Mouse (Mus musculus) right cerebral cortex, postnatal 36 days (tissue): ENCODE measurements around the gene D630045J12Rik.

Source experiments
- DNase-seq, 2 experiments: peaks; one replicate each; pipeline ENCODE4 v3.0.0; 2022; ENCODE audit warnings: low spot score in 2 of 2, mixed read lengths in 1 of 2

D630045J12Rik gene

DNA sequence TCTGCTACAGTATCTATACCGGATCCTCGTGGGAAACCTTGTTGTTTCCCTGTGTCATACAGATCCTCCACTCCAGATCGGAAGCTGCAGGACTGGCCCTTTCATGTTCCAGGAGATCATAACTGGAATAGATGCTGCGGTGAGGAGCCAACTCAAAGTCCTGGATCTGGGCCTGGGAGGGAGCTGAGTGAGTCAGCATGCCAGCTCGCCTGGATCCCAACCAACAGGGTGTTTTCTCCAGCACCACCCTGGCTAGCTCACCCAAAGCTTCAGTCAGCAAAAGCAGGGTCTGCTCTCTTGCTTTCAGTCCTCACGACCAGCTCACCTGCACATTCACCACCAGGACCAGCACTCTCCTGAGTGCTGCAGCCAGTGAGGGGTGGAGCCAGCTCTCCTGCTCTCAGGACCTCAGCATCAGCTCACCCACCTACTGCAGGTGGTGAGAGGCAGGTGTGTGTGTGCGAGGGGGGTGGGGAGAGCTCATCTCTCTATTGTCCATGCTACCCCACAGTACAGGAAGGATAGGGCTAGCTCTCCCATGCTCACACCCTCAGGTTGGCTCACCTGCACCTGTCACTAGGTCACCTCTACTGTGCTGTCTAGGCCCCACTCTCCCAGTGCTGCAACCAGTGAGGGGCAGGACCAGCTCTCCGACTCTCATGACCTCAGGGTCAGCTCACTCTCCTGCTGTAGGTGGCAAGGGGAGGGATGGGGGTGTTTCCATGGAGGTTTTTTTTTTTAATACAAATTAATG lies 118.8 kb downstream of the D630045J12Rik start:
- peak; percentile 64 to 65 for DNase-seq

DNA sequence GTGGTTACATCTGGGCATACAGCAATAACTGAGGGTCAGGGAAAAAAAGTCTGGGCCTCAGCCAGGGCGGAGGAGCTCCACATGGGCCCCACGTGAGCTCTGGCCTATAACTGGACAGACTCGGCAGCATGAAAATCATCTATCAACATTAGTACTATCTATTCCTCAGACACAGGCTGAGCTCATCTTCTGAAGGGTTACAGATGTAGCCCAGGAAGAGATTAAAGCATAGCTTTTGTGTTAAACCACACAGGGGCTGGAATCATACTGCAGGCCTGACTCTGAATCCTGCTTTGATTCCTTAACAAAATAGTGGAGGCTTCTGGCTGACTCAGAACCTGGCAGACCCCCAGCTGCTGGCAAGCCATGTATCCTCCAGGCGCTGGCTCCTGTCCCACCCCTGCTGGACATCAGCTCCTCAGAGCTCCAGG lies 122.0 kb downstream of the D630045J12Rik start:
- no peak for DNase-seq

DNA sequence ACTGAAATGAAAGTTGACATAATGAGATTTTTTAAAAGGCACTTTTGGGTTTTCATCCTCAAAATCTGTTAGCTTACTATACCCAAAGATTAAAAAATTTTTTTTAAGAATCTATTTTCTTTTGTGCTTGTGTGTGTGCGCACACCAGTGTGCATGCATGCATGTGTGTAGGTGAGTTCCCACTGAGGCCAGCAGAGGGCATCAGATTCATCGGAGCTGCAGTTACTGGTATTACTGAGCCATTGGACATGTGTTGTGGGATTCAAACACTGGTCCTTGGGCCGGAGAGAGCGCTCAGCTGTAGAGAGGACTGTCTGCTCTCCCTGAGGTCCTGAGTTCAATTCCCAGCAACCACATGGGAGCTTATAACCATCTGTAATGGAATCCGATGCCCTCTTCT lies 123.9 kb downstream of the D630045J12Rik start:
- DNase-seq, result no peak

DNA sequence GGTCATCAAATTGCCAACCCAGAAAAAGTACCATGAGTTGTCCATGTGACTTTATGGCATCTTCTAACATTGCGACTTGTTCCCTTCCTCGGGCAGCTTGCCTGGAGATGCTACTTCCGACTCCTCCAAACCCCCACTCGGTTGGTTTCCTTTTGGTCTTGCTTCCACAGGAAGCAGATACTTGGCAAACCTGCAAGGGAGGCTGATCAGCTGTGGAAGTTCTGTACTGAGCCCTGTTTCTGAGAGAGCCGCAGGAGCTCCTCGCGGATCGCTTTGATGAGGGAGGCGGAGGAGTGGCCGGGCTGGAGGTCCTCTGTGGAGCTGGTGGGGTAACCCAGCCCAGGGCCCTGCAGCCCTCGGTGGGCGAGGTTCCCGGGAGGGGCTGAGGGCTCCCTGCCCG lies 125.7 kb downstream of the D630045J12Rik start:
- no peak for DNase-seq

DNA sequence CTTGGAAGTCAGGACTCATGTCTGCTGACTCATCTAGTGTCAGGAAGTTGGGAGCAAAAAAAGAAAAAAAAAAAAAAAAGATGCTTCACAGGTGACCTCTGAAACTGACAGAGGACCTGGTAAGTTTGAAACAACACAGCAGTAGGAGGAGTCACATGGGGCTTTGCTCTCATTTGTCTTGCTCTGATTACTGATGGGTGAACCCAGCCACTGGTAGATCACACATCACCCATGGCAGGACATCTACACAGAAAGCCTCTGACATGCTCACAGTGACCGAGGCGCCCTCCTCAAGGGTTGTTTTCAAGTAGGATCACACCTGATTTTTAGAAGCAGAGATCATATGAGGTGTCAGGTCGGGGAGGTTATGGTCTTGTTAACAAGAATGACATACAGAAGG lies 128.3 kb downstream of the D630045J12Rik start:
- DNase-seq, result no peak

DNA sequence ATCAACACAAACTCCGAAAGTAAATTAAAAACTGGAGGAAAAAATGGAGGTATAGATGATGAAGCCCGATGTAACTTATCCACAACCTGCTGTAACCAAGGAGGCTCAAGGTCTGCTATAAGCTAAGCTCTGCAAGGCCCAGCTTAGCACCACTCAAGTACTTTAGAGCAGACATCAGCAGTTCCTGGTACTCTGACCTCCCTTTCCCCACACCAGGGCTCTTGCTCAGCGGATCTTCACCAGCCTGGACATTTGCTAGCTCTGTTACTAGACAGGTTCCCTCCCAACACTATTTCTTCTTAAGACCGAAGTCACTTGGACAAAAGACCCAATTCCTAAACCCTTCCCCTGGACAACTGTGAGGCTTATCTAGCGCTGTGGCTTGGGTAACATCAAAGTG lies 128.9 kb downstream of the D630045J12Rik start:
- no peak for DNase-seq

DNA sequence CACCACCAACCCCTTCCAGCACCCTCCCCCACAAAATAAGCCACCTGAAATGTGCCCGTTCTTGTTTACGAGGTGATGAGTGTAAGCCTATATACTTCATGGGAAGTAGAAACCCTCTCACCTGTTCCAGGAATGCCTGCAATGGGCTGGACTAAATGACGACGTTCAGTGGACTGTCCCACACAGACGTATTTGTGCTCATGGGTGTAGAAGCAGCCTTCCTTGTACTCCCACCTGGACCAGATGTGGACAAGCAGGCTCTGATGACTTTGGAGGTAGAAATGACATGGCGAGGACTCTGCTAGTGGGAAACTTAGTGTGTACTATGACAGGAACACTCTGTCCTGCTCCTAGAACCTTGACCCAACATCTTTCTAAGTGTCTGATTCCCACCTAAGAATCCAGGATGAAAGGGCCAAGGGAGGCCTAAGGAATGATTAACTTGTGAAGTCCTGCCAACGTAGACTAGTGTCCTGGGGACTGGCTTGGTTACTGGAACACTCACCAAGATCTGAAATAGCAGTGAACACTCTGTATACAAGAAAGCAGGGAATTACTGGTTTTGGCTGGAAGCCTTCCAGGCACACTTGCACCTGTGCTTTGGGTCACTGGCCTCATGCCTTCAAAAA lies 129.5 kb downstream of the D630045J12Rik start, which contains the start of gene Atp6v0a4:
TSS of gene Atp6v0a4 (minus strand) at position 380 of the 629 bp plus-strand sequence.
- no peak for DNase-seq

DNA sequence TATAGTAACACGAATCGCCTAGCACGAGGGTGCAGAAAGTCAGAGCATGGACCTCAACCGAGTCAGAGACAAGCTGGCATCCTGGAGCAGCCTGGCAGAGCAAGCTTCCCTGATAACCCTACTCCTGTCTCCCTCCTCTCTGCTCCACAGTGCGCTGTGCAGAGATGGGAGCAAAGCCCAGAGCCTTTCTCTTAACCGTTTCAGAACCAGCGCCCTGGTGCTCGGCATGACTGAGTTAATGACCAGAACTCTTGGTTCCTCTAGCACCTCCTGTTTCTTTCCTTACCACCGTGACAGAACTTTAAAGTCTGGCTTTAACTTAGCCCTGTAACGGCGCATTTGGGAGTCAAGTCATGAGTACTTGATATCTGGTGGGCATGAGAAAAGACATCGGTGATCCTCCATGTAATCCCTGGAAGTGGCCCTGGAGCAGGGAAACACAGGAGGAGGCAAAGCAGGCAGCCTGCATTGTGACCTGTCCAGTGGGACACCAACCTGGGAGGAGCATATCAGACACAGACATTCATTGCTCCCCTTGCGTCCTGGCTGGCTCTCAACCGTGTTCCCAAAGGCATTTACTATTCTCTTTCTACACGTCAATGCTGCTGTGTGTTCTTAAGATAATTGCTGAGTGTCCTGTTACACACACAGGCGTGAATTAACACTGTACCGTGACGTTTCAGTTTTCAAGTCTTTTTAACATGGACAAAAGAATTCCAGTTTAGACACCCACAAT lies 130.2 kb downstream of the D630045J12Rik start:
- DNase-seq, result no peak

DNA sequence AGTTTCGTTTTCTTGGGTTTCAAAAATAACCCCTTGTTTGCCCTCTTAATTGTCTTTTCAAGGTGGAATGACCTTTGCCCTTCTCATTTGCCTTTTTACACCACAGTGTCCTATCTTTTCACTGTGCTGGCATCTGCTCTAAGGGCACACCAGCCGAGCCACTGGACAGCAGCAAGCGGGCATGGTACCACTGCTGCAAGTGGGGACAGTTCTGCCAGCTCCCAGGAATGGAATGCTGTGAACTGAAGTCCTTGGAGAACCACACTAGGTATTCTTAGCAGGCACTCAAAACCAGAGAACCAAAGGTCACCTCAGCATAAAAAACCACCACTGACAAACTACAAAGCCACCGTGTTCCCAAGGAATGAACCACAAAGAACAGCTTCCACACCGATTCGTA lies 131.0 kb downstream of the D630045J12Rik start:
- DNase-seq, result no peak

DNA sequence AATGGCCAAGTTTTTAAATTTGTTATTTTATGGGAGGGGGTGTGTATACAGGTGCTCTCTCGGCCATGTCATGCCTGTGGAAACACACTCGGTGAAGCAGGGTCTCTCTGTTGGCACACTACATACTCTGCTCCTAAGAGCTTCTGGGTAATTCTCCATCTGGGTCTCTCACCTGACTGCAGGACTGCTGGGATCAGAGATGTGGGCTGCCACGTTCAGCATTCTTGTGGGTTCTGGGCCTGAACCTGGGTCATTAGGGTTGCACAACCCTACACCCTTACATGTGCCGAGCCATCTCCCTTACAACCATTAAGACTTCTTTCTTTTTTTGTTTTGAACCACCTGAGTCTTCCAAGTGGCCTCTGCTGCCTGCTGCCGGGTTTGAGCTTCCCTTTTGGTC lies 132.0 kb downstream of the D630045J12Rik start:
- no peak for DNase-seq

DNA sequence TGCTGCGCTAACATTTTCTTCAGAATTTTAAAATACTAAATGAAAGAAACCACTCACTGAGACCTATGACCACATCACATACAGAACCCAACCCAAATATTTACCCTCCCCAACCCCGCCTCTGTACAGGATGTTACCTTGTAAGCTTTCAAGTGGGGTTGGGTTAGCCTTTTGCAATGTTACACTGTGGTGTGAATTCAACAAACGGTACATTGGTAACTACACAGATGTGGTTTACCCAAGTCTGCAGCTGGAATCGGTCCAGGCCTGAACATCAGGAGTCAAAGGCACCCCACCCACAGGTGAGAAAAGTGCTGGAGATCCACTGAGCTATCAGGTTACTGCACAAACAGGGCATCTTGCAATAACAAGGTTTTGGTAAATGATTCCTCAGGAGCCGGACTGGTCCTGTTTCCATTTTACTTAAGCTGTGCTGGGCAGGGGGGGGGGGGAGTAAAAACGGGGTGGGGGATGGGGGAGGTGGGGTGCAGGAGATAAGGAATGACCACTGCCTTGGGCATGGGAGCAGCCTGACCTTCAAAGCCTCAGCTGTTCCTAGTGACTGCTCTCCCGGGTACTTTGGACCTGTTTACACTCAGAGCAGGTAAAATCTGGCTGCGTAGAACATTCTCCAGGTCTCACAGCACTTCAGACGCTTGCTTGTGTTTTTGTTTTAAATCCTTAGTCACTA lies 133.0 kb downstream of the D630045J12Rik start:
- DNase-seq, result no peak

DNA sequence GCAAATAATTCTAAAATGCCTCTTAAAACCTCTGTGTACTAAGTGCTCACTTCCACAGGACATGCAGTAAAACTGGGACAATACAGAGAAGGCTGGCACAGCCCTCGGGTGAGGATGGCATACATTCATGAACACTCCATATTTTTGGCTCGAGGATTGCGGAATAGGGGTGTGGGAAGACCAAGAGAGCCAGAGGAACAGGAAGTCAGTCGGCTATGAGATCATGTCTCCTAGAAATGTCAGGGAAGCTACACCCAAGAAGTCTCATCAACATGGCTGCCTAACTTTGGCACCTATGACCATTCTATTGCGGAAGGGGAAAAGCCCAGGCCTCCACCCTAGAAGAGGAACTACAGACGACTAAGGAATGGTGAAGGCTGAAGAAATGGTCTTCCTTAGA lies 135.5 kb downstream of the D630045J12Rik start:
- no peak for DNase-seq

DNA sequence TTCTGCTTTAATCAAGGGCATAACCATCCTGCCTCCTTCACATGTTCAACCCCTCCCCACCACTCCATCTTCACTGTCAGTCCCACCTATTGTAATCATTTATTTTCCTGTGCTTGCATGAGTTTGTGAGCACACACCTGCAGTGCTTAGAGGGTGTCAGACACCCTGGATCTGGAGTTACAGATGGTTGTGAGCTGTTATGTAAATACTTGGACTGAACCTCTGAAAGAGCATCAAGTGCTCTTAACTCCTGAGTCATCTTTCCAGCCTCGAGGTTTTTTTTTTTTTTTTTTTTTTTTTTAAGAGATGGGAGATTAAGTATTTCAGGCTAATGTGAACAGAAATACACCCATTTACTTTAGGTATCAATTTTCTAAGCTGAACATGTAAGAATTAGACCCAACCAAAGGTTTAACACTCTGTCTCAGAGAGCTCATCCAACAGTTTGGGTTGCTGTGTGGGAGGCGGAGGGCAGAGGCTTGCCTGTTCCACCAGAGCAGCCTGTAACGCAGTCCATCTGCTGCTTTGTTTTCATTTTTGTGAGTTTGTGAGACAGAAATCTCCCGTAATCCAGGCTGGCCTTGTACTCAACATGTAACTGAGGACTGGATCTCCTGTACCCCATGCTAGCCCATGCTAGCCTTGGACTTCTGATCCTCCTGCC lies 137.6 kb downstream of the D630045J12Rik start:
- DNase-seq, result peak in 1 of 2 experiments; percentile 40

DNA sequence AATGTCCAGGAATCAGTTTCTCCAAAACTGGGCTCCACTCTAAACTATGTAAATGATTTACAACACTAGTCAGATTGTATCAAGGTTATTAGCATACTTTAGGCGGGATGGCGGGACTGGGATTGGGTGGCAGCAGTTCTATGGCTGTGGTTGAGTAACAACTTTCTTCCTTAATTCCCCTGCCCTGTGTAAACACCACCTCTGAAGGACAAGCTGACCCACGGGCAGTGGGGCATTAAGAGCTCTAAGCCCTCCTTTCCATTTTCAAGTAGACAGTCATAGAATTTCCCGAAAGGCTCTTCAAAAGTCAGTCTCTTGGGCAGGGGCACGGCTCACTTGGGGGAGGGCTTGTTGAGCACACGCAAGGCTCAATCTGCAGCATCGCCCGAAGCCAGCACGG lies 142.9 kb downstream of the D630045J12Rik start:
- no peak for DNase-seq

DNA sequence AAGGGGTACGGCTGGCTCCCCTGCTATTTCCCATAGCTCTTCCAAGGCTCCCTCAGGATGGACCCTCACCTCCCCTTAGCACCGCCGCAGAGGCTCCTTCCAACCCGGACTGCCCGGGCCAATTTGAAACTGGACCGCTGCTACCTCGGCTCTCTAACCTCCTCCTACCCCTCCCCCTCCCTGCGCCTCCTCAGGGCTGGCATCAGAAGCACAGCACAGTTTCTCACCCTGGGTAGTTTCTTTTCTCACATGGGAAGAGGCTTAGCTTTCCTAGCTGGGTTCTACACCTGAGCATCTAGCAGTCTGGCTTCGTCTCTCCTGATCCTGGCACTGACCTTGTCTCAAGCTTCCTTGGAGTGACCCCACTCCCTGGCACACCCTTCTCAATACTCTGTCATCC lies 143.9 kb downstream of the D630045J12Rik start:
- no peak for DNase-seq

DNA sequence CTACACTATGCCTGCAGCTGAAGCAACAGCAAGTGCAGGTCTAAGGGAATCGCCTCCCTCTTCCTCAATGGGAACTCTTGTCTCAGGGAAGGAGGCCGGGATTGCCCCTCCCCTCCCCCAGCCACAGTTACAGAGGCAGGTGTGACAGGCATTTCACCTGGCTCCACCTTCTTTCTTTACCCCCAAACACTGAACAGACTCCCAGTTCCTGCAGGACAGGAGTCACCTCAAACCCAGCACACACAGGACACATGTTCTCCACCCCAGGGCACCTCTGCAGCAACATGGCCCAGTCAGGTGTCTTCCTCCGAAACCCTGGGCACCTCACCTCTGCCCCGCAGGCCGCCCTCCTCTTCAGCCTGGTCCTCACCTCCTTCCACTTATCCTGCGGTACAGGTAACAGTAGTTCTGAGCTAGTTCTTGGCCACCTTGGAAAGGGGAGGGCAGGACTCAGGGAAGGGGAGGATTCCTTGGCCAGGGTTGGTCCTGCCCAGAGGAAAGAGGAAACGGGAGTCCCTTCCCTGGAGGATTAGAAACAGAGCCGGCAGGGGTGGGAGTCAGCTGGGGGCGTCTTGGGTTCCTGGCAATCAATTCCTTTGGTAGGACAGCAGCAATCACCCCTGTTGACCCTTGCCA lies 144.5 kb downstream of the D630045J12Rik start, which contains the start of gene Tmem213:
TSS of gene Tmem213 (plus strand) at position 96 of the 636 bp plus-strand sequence.
- DNase-seq, result no peak

DNA sequence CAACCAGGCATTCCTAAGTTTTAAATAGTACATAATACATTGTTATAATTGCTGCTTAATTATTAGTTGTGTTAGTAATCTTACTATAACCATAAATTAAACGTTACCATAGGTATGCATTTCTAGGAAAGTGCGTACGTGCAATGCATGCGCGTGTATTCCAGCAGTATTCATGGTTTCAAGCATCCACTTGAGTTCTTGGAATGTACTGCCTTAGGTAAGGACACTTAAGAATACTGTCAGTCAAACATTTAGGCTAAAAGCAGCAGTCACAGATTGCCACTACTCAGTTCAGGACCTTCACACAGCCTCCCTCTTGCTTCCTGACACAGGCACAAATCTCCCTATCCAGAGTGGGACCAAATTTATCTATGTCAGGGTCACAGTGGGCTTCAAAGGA lies 145.4 kb downstream of the D630045J12Rik start:
- no peak for DNase-seq

DNA sequence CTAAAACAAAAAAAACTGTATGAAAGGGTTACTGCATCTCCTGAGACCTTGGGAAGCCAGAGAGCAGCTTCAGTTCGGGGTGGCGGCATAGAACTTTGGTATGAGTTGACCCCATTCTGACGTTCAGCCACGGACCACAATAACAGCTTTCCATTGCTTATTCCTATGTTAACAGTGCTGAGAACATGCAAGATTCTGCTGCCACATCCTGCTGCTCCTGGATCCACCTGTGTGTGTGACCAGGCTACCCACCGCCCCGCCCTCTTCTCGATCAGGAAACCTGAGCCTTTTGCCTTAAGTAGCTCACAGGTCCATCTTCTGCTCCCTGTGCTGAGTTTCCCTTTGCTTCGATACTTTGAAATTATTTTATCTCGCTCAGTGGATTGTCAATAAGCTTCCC lies 147.9 kb downstream of the D630045J12Rik start:
- DNase-seq, result no peak

DNA sequence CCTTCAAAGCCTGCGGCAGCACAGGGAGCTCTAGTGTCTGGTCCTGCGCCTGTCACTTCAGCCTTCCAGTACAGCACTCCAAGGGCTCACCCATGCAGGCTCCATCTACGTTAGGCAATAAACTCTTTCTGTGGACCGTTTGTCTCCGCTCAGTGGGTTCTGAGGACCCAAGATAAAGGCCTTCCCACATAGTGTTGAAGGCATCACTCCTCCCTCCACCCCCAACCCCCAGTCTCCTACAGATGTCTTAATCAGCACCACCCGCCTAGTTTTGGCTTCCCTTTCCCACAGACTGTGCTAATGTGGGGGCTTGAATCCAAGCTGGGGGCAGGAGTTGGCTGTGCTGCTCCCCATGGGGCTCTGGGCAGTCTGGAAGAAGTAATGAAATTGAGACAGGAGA lies 150.0 kb downstream of the D630045J12Rik start:
- no peak for DNase-seq

DNA sequence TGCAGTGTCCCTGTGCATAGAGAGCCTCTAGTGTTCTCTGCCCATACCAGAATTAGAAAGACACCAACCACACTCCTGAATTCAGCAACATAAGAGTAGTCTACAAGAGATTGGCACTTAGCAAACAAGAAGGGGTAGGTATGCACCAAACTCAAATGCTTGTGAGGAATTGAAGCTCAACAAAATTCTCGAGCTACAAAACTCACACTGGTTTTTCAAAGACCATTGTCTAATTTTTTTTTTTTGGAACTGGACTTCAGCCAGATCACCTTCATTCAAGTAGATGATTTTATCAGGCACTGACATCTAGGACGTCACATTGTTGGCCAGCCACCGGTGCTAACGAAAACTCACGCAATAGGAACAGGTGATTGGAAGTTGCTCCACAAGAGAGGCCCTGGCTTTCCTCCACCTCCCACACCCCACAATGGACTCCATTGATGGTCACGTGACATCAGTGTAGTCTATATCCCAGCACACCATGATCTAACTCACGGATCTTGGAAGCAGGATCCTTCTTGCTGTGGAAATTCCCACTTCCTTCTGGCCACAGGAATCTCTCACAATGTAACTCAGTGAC lies 151.5 kb downstream of the D630045J12Rik start:
- DNase-seq, result no peak

DNA sequence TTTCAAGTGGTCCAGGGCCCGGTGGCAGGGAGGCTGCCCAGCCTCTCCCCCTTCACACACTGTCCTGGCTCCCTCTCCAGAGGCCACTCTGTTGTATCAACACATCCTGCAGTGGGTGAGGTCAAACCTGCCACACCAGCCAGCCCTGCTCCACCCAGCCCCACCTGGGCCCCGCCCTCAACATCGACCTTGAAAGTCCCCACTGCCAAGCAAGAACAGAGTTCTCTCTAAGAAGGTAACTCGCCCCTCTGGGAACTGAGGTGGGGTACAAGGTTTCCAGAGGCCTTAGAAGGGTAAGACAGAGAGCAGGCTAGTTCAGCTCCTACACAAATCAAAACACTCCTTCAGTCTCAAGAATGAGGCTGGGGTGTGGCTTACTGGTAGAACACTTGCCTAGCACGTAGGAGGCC lies 156.8 kb downstream of the D630045J12Rik start:
- DNase-seq, result no peak
